Mouse (Mus musculus): Measurements from ENCODE around the gene Dhx36. TPM values are rescaled to one million over a fixed set of nuclear protein-coding genes. Genes with fewer than 3 reads are reported as not detected.

Gene Dhx36
- polyA plus RNA-seq, 1 experiment: 33.1 TPM

- no peak for TF ChIP-seq CTCF (IDR thresholded peaks at IDR 0.05; ENCODE audit: extremely low read depth, insufficient read depth, low read length)
- no peak for TF ChIP-seq POLR2A (IDR thresholded peaks at IDR 0.05; ENCODE audit: extremely low read depth, insufficient read depth, low read length)
- H3K27ac ChIP-seq (ENCODE audit: insufficient read depth, low read length): no peak overlapping the region
- H3K4me1 ChIP-seq (ENCODE audit: control insufficient read depth, insufficient read depth, low read length): no peaks in the 10 kb centered on the region
- no peak overlapping the region for H3K4me3 ChIP-seq (ENCODE audit: insufficient read depth, low read length)
These were observed 47.3 kb downstream of the Dhx36 start for GRCm38 (mm10) chr3:62459483-62459882.

GRCm38 (mm10) chr3:62458284-62459013 lies 48.4 kb downstream of the Dhx36 start:
- Histone ChIP-seq H3K4me1 (ENCODE audit: control insufficient read depth, insufficient read depth, low read length) (no peaks in the 10 kb centered on the region), H3K4me3 (ENCODE audit: insufficient read depth, low read length) (no peak overlapping the region), H3K27ac (ENCODE audit: insufficient read depth, low read length) (no peak overlapping the region)
- TF ChIP-seq POLR2A (IDR thresholded peaks at IDR 0.05; ENCODE audit: extremely low read depth, insufficient read depth, low read length): no peak
- TF ChIP-seq CTCF (IDR thresholded peaks at IDR 0.05; ENCODE audit: extremely low read depth, insufficient read depth, low read length): peak; percentile 77

DNA sequence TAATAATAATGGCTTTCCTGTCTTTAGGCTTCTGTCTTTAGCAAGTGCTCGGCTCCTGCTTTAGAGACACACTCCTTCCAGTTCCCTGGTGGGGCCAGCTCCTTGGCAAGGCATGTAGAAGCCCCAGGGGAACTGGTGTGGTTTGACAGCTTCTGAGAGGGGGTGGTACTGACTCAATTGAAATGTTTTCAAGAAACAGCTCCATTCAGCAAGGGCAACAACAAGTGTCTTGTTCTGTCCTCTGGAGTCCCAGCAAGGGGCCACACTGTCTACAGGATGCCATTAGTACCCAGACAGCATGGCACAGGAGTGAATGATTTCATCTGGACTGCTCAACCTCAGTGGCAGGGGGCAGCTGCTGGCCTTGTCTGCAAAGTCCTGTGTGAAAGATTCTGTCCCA lies 51.0 kb downstream of the Dhx36 start:
- no peaks in the 10 kb centered on the region for H3K4me1 ChIP-seq (ENCODE audit: control insufficient read depth, insufficient read depth, low read length)
- no peak for TF ChIP-seq POLR2A (IDR thresholded peaks at IDR 0.05; ENCODE audit: extremely low read depth, insufficient read depth, low read length)
- no peak for TF ChIP-seq CTCF (IDR thresholded peaks at IDR 0.05; ENCODE audit: extremely low read depth, insufficient read depth, low read length)
- H3K4me3 ChIP-seq (ENCODE audit: insufficient read depth, low read length): no peak overlapping the region
- no peak overlapping the region for H3K27ac ChIP-seq (ENCODE audit: insufficient read depth, low read length)

DNA sequence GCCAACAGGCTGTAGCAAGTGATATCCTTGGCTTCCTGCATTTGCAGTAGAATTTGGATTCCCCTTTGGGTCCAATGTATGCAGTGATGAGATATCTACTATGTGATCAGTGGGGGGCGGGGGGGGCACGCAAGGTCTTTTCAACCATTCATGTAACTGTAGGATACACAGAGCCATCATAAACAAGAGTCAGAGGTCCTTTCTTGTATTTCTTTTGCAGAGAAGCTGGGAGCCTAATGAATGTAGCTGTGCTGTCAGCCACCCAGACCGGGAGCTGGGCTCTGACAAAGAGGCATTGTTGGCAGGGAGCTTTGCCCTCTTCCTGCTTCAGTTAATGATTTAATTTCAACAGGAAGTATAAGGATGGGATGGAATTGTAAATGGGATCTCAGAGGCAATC lies 52.7 kb downstream of the Dhx36 start:
- Histone ChIP-seq H3K4me3 (ENCODE audit: insufficient read depth, low read length) (no peak overlapping the region), H3K4me1 (ENCODE audit: control insufficient read depth, insufficient read depth, low read length) (no peaks in the 10 kb centered on the region), H3K27ac (ENCODE audit: insufficient read depth, low read length) (peak overlapping the region; percentile 76; the same call in 1 of the 2 replicates)
- no peak for TF ChIP-seq POLR2A (IDR thresholded peaks at IDR 0.05; ENCODE audit: extremely low read depth, insufficient read depth, low read length)
- no peak for TF ChIP-seq CTCF (IDR thresholded peaks at IDR 0.05; ENCODE audit: extremely low read depth, insufficient read depth, low read length)

DNA sequence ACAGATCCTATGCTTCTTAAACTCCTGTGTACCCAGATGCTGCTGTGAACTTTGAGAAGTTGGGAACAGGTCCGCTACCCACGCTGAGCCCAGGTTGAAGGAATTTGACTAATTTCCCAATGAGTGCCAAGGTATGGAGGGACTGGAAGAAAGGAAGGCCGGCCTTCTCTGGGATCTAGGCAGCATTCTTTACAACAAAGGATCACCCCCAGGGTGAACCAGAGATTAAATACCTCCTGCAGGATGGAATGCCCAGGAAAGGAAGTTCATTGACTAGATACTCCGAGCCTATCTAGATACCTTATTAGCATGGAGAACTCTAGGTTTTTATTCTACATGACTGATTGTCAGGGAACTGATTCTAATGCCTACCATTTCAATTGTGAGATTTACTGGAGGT lies 53.8 kb downstream of the Dhx36 start:
- Histone ChIP-seq H3K4me1 (ENCODE audit: control insufficient read depth, insufficient read depth, low read length) (no peaks in the 10 kb centered on the region), H3K27ac (ENCODE audit: insufficient read depth, low read length) (no peak overlapping the region), H3K4me3 (ENCODE audit: insufficient read depth, low read length) (no peak overlapping the region)
- TF ChIP-seq CTCF (IDR thresholded peaks at IDR 0.05; ENCODE audit: extremely low read depth, insufficient read depth, low read length): no peak
- no peak for TF ChIP-seq POLR2A (IDR thresholded peaks at IDR 0.05; ENCODE audit: extremely low read depth, insufficient read depth, low read length)

DNA sequence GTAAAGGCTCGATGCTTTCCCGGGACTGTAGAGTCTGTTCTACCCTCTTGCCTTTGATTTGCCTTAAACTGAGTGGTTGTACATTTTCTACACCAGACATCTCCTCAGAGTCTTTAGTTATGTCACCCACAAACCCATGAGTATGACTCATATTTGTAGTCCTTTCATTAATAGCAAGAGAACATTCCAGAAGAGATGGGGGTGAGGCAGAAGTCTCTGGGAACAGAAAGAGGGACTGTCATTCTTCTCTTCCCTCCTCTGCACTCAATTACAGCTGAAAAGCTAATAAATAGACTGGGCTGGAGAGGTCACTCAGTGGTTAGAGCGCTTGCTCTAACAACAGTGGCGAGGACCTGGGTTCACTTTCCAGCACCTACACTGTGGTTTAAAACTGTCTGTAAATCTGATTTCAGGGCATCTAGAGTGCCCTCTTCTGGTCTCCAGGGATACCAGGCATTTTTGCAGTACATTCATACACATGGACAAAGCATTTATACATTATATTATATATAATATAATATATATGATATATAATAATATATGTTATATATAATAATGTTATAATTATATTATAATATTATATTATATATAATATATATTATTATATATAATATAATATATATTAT lies 56.8 kb downstream of the Dhx36 start:
- TF ChIP-seq POLR2A (IDR thresholded peaks at IDR 0.05; ENCODE audit: extremely low read depth, insufficient read depth, low read length) (no peak), CTCF (IDR thresholded peaks at IDR 0.05; ENCODE audit: extremely low read depth, insufficient read depth, low read length) (no peak)
- Histone ChIP-seq H3K4me3 (ENCODE audit: insufficient read depth, low read length) (no peak overlapping the region), H3K4me1 (ENCODE audit: control insufficient read depth, insufficient read depth, low read length) (no peaks in the 10 kb centered on the region), H3K27ac (ENCODE audit: insufficient read depth, low read length) (no peak overlapping the region)

DNA sequence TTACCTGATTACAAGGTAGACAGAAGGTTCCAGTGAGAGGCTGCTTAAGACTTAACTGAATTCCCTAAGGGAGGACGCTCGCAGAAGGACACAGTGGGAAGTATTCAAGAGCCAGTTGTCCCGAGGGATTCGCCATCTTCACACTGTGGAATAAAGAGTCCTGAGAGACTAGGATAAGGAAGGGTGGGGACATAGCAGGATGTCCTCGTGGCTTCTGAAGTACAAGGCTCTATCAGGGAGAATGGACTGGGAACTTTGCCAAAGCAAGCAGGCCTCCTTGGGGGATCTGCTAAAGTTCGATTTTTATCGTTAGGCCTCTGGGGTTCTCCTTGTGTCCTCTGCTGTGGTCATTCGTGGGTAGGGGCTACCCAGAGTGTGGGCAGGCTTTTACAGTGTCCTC lies 59.7 kb downstream of the Dhx36 start:
- no peak overlapping the region for H3K27ac ChIP-seq (ENCODE audit: insufficient read depth, low read length)
- no peak for TF ChIP-seq POLR2A (IDR thresholded peaks at IDR 0.05; ENCODE audit: extremely low read depth, insufficient read depth, low read length)
- TF ChIP-seq CTCF (IDR thresholded peaks at IDR 0.05; ENCODE audit: extremely low read depth, insufficient read depth, low read length): no peak
- no peak overlapping the region for H3K4me3 ChIP-seq (ENCODE audit: insufficient read depth, low read length)
- no peaks in the 10 kb centered on the region for H3K4me1 ChIP-seq (ENCODE audit: control insufficient read depth, insufficient read depth, low read length)

DNA sequence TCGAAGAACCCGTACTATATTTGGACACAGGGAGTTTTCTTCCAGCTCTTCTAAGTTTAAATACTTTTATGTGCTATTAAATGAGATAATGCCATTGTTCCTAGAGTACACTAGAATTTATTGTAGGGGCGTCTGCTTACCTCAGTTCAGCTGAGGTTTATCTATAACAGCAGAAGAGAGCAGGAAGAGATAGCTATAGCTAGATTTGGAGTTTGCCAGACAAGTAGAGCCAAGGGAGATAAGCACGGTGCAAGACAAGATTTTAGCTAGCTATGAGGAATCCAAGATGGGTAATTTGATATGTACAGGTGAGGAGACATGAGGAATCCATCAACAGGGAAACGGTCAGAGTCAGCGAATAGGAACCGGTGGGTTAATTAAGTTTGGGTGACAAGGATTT lies 60.5 kb downstream of the Dhx36 start:
- Histone ChIP-seq H3K27ac (ENCODE audit: insufficient read depth, low read length) (no peak overlapping the region), H3K4me3 (ENCODE audit: insufficient read depth, low read length) (no peak overlapping the region), H3K4me1 (ENCODE audit: control insufficient read depth, insufficient read depth, low read length) (no peaks in the 10 kb centered on the region)
- TF ChIP-seq CTCF (IDR thresholded peaks at IDR 0.05; ENCODE audit: extremely low read depth, insufficient read depth, low read length) (no peak), POLR2A (IDR thresholded peaks at IDR 0.05; ENCODE audit: extremely low read depth, insufficient read depth, low read length) (no peak)

- Histone ChIP-seq H3K4me3 (ENCODE audit: insufficient read depth, low read length) (no peak overlapping the region), H3K27ac (ENCODE audit: insufficient read depth, low read length) (no peak overlapping the region), H3K4me1 (ENCODE audit: control insufficient read depth, insufficient read depth, low read length) (no peaks in the 10 kb centered on the region)
- TF ChIP-seq POLR2A (IDR thresholded peaks at IDR 0.05; ENCODE audit: extremely low read depth, insufficient read depth, low read length) (no peak), CTCF (IDR thresholded peaks at IDR 0.05; ENCODE audit: extremely low read depth, insufficient read depth, low read length) (no peak)
These were observed 63.1 kb downstream of the Dhx36 start for GRCm38 (mm10) chr3:62443582-62444194.
